Mouse (Mus musculus): ENCODE data around the gene Cdc45. TPM values are rescaled to one million over a fixed set of nuclear protein-coding genes. Genes with fewer than 3 reads are reported as not detected.

Cdc45 gene
- total and polyA plus RNA-seq, 3 experiments, result 32.4 to 88.9 (median 88.5) TPM

- Histone ChIP-seq H3K4me3 (ENCODE audit: low read depth, low read length) (no peak overlapping the region), H3K27me3 (ENCODE audit: insufficient read depth, low read length) (peaks cover 5% of the 10 kb centered on the region; the same call in 1 of the 2 replicates), H3K4me1 (ENCODE audit: insufficient read depth, low read depth, low read length) (peaks cover 26% of the 10 kb centered on the region), H3K36me3 (replicated peaks) (peaks cover 90% of the 10 kb centered on the region), H3K9me3 (replicated peaks) (no peaks in the 10 kb centered on the region)
- no peak for TF ChIP-seq GATA2 (IDR thresholded peaks at IDR 0.05; ENCODE audit: borderline replicate concordance, low read depth, low read length)
- TF ChIP-seq CTCF (IDR thresholded peaks at IDR 0.05; ENCODE audit: low read depth, low read length), result no peak
- no peak for DNase-seq (ENCODE audit: low spot score)
- ATAC-seq (ENCODE audit: extremely low read depth, insufficient number of reproducible peaks, low FRiP score, poor library complexity, severe bottlenecking), result no peak
Measured at GRCm38 (mm10) chr16:18781810-18782209, 30.0 kb downstream of the Cdc45 start.

GRCm38 (mm10) chr16:18778461-18778860, 33.3 kb downstream of the Cdc45 start:
- ATAC-seq (ENCODE audit: extremely low read depth, insufficient number of reproducible peaks, low FRiP score, poor library complexity, severe bottlenecking), result no peak
- no peak for TF ChIP-seq CTCF (IDR thresholded peaks at IDR 0.05; ENCODE audit: low read depth, low read length)

GRCm38 (mm10) chr16:18777101-18778080, 34.4 kb downstream of the Cdc45 start:
- peaks cover 36% of the 10 kb centered on the region for H3K27me3 ChIP-seq (ENCODE audit: insufficient read depth, low read length)
- H3K9me3 ChIP-seq (replicated peaks), result no peaks in the 10 kb centered on the region
- peaks cover 49% of the 10 kb centered on the region for H3K36me3 ChIP-seq (replicated peaks)
- ATAC-seq (ENCODE audit: extremely low read depth, insufficient number of reproducible peaks, low FRiP score, poor library complexity, severe bottlenecking), result no peak
- no peaks in the 10 kb centered on the region for H3K4me1 ChIP-seq (ENCODE audit: insufficient read depth, low read depth, low read length)
- H3K4me3 ChIP-seq (ENCODE audit: low read depth, low read length), result no peak overlapping the region
- no peak for DNase-seq (ENCODE audit: low spot score)
- TF ChIP-seq CTCF (IDR thresholded peaks at IDR 0.05; ENCODE audit: low read depth, low read length) (no peak), GATA2 (IDR thresholded peaks at IDR 0.05; ENCODE audit: borderline replicate concordance, low read depth, low read length) (no peak), TAL1 (conservative IDR thresholded peaks at IDR 0.05; ENCODE audit: low read depth, low read length) (no peak), GATA1 (IDR thresholded peaks at IDR 0.05; ENCODE audit: borderline replicate concordance, low read length) (no peak), POLR2AphosphoS5 (IDR thresholded peaks at IDR 0.05; ENCODE audit: insufficient replicate concordance, low read depth, low read length) (no peak)

More at GRCm38 (mm10) chr16:18778461-18778860, 33.3 kb downstream of the Cdc45 start:
- H3K4me1 ChIP-seq (ENCODE audit: insufficient read depth, low read depth, low read length), result no peaks in the 10 kb centered on the region
- H3K36me3 ChIP-seq (replicated peaks), result peaks cover 57% of the 10 kb centered on the region
- H3K27me3 ChIP-seq (ENCODE audit: insufficient read depth, low read length), result peaks cover 32% of the 10 kb centered on the region
- H3K4me3 ChIP-seq (ENCODE audit: low read depth, low read length), result no peak overlapping the region
- DNase-seq (ENCODE audit: low spot score), result no peak
- no peaks in the 10 kb centered on the region for H3K9me3 ChIP-seq (replicated peaks)

GRCm38 (mm10) chr16:18776556-18777100, 35.2 kb downstream of the Cdc45 start, which contains the start of gene Cldn5:
Gene Cldn5, plus strand, starts transcription at chr16:18776847.
- ATAC-seq (ENCODE audit: extremely low read depth, insufficient number of reproducible peaks, low FRiP score, poor library complexity, severe bottlenecking), result no peak
- DNase-seq (ENCODE audit: low spot score), result no peak
- no peak for TF ChIP-seq GATA2 (IDR thresholded peaks at IDR 0.05; ENCODE audit: borderline replicate concordance, low read depth, low read length)
- TF ChIP-seq TAL1 (conservative IDR thresholded peaks at IDR 0.05; ENCODE audit: low read depth, low read length), result no peak
- TF ChIP-seq POLR2AphosphoS5 (IDR thresholded peaks at IDR 0.05; ENCODE audit: insufficient replicate concordance, low read depth, low read length), result no peak
- TF ChIP-seq GATA1 (IDR thresholded peaks at IDR 0.05; ENCODE audit: borderline replicate concordance, low read length), result no peak
- TF ChIP-seq CTCF (IDR thresholded peaks at IDR 0.05; ENCODE audit: low read depth, low read length), result no peak
- Histone ChIP-seq H3K36me3 (replicated peaks) (peaks cover 41% of the 10 kb centered on the region), H3K4me1 (ENCODE audit: insufficient read depth, low read depth, low read length) (no peaks in the 10 kb centered on the region), H3K27me3 (ENCODE audit: insufficient read depth, low read length) (peaks cover 36% of the 10 kb centered on the region), H3K9me3 (replicated peaks) (no peaks in the 10 kb centered on the region), H3K4me3 (ENCODE audit: low read depth, low read length) (no peak within 1 kb of the TSS)

- TF ChIP-seq TAL1 (conservative IDR thresholded peaks at IDR 0.05; ENCODE audit: low read depth, low read length) (no peak), GATA1 (IDR thresholded peaks at IDR 0.05; ENCODE audit: borderline replicate concordance, low read length) (no peak), GATA2 (IDR thresholded peaks at IDR 0.05; ENCODE audit: borderline replicate concordance, low read depth, low read length) (no peak), POLR2AphosphoS5 (IDR thresholded peaks at IDR 0.05; ENCODE audit: insufficient replicate concordance, low read depth, low read length) (no peak), CTCF (IDR thresholded peaks at IDR 0.05; ENCODE audit: low read depth, low read length) (no peak)
- H3K36me3 ChIP-seq (replicated peaks), result peaks cover 34% of the 10 kb centered on the region
- H3K4me1 ChIP-seq (ENCODE audit: insufficient read depth, low read depth, low read length), result no peaks in the 10 kb centered on the region
- ATAC-seq (ENCODE audit: extremely low read depth, insufficient number of reproducible peaks, low FRiP score, poor library complexity, severe bottlenecking), result no peak
- peaks cover 36% of the 10 kb centered on the region for H3K27me3 ChIP-seq (ENCODE audit: insufficient read depth, low read length)
- H3K9me3 ChIP-seq (replicated peaks), result no peaks in the 10 kb centered on the region
- no peak for DNase-seq (ENCODE audit: low spot score)
- no peak overlapping the region for H3K4me3 ChIP-seq (ENCODE audit: low read depth, low read length)
Measured at GRCm38 (mm10) chr16:18775621-18776555, 35.9 kb downstream of the Cdc45 start.

GRCm38 (mm10) chr16:18773936-18774335, 37.9 kb downstream of the Cdc45 start:
- ATAC-seq (ENCODE audit: extremely low read depth, insufficient number of reproducible peaks, low FRiP score, poor library complexity, severe bottlenecking) (no peak), DNase-seq (ENCODE audit: low spot score) (no peak)
- TF ChIP-seq TAL1 (conservative IDR thresholded peaks at IDR 0.05; ENCODE audit: low read depth, low read length) (no peak), CTCF (IDR thresholded peaks at IDR 0.05; ENCODE audit: low read depth, low read length) (no peak), POLR2AphosphoS5 (IDR thresholded peaks at IDR 0.05; ENCODE audit: insufficient replicate concordance, low read depth, low read length) (no peak), GATA2 (IDR thresholded peaks at IDR 0.05; ENCODE audit: borderline replicate concordance, low read depth, low read length) (no peak), GATA1 (IDR thresholded peaks at IDR 0.05; ENCODE audit: borderline replicate concordance, low read length) (no peak)
- Histone ChIP-seq H3K36me3 (replicated peaks) (peaks cover 15% of the 10 kb centered on the region), H3K27me3 (ENCODE audit: insufficient read depth, low read length) (peaks cover 43% of the 10 kb centered on the region), H3K4me3 (ENCODE audit: low read depth, low read length) (no peak overlapping the region), H3K4me1 (ENCODE audit: insufficient read depth, low read depth, low read length) (no peaks in the 10 kb centered on the region), H3K9me3 (replicated peaks) (no peaks in the 10 kb centered on the region)

Data from G1E (cell line).